Mouse (Mus musculus) kidney, adult 2 months (tissue): ENCODE results near the gene Fam78a. TPM values are rescaled to one million over a fixed set of nuclear protein-coding genes. Genes with fewer than 3 reads are reported as not detected.
A peak's percentile ranks its signal among the peaks of the same experiment; 100 is the strongest.

ENCODE experiments used
- DNase-seq: peaks from one replicate; pipeline ENCODE4 v3.0.0; 2021
- H3K27ac ChIP-seq: fragments of 200-500 bp; 2 replicates; pipeline ENCODE4 v1.5.1; 2012; ENCODE audit warnings: low read depth, low read length, control low read depth, inconsistent platforms; ENCODE audit not compliant: insufficient read depth
- H3K27me3 ChIP-seq: fragments of 200-500 bp; replicated peaks from 2 replicates; pipeline ENCODE4 v1.6.1; 2012; ENCODE audit warnings: mild to moderate bottlenecking, moderate library complexity, low read length, inconsistent platforms; ENCODE audit not compliant: control insufficient read depth, insufficient read depth
- H3K36me3 ChIP-seq: fragments of 200-500 bp; 2 replicates; pipeline ENCODE4 v1.6.1; 2012; ENCODE audit warnings: mild to moderate bottlenecking, moderate library complexity, low read length, inconsistent platforms; ENCODE audit not compliant: control insufficient read depth, insufficient read depth
- H3K4me1 ChIP-seq: fragments of 200-500 bp; 2 replicates; pipeline ENCODE4 v1.6.1; 2011; ENCODE audit warnings: low read length; ENCODE audit not compliant: control insufficient read depth, insufficient read depth
- H3K4me3 ChIP-seq: fragments of 200-500 bp; 2 replicates; pipeline ENCODE4 v1.5.1; 2011; ENCODE audit warnings: mild to moderate bottlenecking, low read depth, low read length, control low read depth; ENCODE audit not compliant: insufficient read depth
- CTCF ChIP-seq: fragments of 200-500 bp; conservative IDR thresholded peaks from 2 replicates; pipeline ENCODE4 v1.5.1; 2011; ENCODE audit warnings: low read depth, mild to moderate bottlenecking, control low read depth, low read length, moderate library complexity, mixed read lengths; ENCODE audit not compliant: insufficient read depth, insufficient read length
- POLR2A ChIP-seq: fragments of 200-500 bp; IDR thresholded peaks from one replicate; pipeline ENCODE4 v1.6.1; 2011; ENCODE audit warnings: low read depth, low read length, control low read depth
- WGBS: fragments of 180-500 bp; shearing (Covaris S2); methylation state at CpG from one replicate; pipeline ENCODE4 v1.1.7; 2018; 5-methylcytosine and 5-hydroxymethylcytosine counted together
- polyA plus RNA-seq: library from polyadenylated mRNA; depleted of rRNA; stranded (reverse); fragments of >200 nt; gene quantifications from 2 replicates; pipeline ENCODE4 v1.2.3, GENCODE M21; 2012

Gene Fam78a
- polyA plus RNA-seq, 1 experiment = 4.9 TPM

DNA sequence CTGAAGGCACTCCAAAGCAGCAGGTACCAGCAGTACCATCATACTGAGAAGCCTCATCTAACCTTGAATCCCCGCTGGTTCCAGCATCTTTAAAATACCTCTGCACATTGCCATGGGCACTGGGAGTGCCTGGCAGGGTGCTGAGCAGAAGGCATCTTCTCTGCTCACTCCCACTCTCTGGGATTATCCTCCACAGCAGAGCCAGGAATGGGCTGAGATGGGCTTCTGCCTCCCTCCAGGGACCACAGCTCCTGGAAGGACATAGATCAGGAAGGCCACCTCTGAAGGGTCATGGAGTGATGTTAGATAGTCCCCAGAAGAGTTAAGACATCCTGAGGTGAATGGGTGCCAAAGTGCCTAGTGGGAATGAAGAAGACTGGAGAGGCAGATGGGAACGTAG, 27.9 kb upstream of the Fam78a start:
- no peaks in the 10 kb centered on the region for H3K27me3 ChIP-seq
- no peaks in the 10 kb centered on the region for H3K4me1 ChIP-seq
- TF ChIP-seq POLR2A = no peak
- TF ChIP-seq CTCF = no peak
- no peak for DNase-seq
- H3K4me3 ChIP-seq = no peak overlapping the region
- H3K27ac ChIP-seq = no peak overlapping the region
- no peaks in the 10 kb centered on the region for H3K36me3 ChIP-seq
- 72% methylated on average over 2 of the region's 2 CpGs for WGBS

DNA sequence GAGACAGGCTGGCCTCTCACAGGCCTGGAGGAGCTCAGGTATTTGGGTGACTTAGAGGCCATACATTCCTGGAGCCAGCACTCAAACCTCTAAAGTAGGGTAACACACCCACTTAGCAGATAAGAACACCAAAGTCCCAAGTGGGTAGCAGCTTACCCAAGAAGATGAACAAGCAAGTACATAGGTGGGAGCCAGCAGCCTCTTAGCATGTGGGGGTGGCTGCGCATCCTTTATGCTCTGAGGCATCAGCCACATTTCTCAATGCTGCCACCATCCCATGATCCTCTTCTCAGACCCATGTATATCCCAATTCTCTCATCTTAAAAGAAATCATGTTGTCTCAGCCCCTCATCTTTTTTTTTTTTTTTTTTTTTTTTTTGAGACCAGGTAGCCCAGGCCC, 26.6 kb upstream of the Fam78a start:
- Histone ChIP-seq H3K36me3 (no peaks in the 10 kb centered on the region), H3K4me1 (no peaks in the 10 kb centered on the region)
- WGBS = 100% methylated on average over 1 of the region's 1 CpGs

DNA sequence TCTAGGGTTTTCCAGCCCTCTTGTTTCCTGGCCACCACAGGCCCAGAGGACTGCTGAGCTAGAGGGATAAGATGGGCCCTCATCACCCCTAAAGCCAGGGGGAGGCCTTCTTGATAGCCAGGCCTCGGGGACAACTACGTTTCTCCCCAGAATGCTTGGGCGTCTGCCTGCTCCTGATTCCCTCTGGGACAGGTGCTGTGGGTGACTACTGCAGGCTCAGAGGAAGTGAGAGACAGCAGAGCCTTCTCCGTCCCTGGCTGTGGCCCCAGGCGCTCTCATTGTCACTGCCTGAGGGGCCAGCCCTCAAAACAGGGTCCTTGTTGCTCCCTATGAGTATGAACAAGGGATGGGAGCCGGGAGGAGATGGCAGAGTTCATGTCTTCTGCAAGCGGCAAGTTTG, 21.3 kb upstream of the Fam78a start:
- Histone ChIP-seq H3K4me3 (no peak overlapping the region), H3K36me3 (no peaks in the 10 kb centered on the region), H3K27me3 (no peaks in the 10 kb centered on the region), H3K4me1 (no peaks in the 10 kb centered on the region), H3K27ac (no peak overlapping the region)
- no peak for DNase-seq
- no peak for TF ChIP-seq POLR2A
- no peak for TF ChIP-seq CTCF
- WGBS = 91% methylated on average over 7 of the region's 7 CpGs

More for the DNA sequence above, 26.6 kb upstream of the Fam78a start:
- no peak for DNase-seq
- Histone ChIP-seq H3K27me3 (no peaks in the 10 kb centered on the region), H3K27ac (no peak overlapping the region), H3K4me3 (no peak overlapping the region)
- TF ChIP-seq CTCF (no peak), POLR2A (no peak)

DNA sequence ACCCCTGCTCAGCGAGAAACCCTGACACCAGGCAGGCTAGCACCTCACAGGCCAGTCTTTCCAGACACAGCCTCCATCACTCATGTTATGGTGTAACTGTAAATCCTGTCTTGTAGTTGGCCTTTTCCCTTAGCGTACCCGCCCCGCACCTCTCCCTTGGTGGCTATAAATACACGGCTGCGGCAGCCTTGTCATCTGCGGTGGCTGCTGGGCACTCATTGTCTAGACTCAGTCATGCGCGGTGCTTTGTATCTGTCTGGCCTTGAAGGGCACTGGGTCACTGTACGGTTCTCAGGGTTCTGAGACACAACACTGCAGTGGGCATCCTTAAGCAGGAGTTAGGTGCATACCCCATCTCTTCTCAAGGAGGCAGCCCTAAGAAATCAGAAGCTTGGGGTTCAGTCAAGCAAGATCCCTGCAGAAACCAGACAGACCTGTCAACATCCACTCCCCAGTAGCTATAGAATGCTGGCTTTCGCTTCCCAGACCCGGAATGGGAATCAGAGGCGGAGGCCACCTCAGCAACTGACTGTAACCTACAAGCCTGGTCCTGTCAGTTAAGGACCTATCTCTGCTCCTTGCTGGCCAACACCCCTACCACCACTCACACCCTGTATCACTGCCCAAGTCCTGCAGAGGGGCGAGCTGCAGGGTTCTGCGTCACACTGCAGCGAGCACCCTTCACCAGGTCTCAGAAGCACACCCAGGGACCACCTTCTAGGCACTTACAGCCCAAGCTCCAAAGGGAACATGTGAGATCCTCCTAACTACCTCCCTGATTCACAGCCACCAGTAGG, 20.7 kb upstream of the Fam78a start:
- no peak for DNase-seq
- no peak overlapping the region for H3K27ac ChIP-seq

DNA sequence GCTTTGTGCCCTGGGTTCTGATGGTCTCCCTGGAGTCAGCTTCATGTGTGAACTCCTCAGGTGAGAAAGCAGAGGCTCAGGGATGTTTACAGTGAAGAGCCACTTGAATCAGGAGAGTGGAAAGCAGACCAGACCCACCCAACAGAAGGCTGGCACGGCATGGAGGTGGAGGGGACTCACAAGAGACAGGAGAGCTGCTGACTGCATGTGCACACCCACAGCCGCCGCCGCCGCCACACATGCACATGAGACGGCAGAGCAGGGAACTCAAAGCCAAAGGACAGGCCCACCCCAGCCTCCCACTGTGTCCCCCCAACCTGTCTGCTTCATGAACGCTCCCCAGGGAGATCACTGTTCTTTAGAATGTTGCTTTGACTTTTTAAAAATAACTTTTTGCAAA, 19.5 kb upstream of the Fam78a start:
- Histone ChIP-seq H3K27ac (no peak overlapping the region), H3K4me1 (no peaks in the 10 kb centered on the region), H3K27me3 (no peaks in the 10 kb centered on the region), H3K36me3 (no peaks in the 10 kb centered on the region), H3K4me3 (no peak overlapping the region)
- DNase-seq = no peak
- no peak for TF ChIP-seq POLR2A
- no peak for TF ChIP-seq CTCF
- WGBS = 92% methylated on average over 7 of the region's 7 CpGs

More for the DNA sequence above, 20.7 kb upstream of the Fam78a start:
- no peaks in the 10 kb centered on the region for H3K4me1 ChIP-seq
- 64% methylated on average over 16 of the region's 16 CpGs for WGBS
- H3K4me3 ChIP-seq = no peak overlapping the region
- H3K36me3 ChIP-seq = no peaks in the 10 kb centered on the region
- TF ChIP-seq CTCF (no peak), POLR2A (no peak)
- H3K27me3 ChIP-seq = no peaks in the 10 kb centered on the region

DNA sequence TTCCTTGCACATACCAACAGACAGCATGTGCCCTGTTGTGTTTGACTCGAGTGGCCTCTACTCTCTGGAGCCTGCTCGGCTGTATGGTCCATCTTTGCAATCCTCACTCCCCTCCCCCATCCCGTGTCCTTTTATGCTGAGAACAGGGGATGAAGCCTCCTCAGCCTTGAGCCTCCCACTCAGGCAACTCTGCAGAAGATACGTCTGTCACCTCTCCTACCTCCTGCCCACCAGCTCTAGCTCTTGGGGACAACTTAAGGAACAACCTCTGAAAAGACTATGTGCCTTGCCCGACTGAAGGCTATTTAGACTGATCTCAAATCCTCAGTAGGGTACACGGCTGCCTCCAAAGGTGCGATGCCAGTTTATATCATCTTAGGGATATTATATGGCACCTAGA, 18.9 kb upstream of the Fam78a start:
- Histone ChIP-seq H3K27ac (no peak overlapping the region), H3K27me3 (no peaks in the 10 kb centered on the region), H3K36me3 (no peaks in the 10 kb centered on the region), H3K4me3 (no peak overlapping the region), H3K4me1 (no peaks in the 10 kb centered on the region)
- no peak for DNase-seq
- WGBS = 76% methylated on average over 7 of the region's 7 CpGs
- TF ChIP-seq POLR2A = no peak
- TF ChIP-seq CTCF = no peak

DNA sequence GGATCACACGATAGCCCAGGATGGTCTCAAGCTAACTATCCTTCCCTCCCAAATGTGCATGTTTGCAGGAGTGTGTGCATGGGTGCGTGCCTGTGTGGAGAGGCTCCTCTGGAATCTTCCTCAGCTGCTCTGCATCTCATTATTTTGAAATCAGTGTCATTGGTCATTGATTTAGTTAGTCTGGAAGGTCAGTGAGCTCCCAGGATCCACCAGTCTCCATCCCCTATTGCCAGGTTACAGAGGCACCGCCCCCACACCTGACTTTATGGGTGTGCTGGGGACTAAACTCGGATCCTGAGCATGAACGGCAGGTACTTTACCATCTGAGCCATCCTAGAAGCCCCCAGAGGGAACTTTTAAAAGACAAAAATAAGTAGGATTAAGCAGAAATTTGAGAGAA, 18.3 kb upstream of the Fam78a start:
- Histone ChIP-seq H3K4me1 (no peaks in the 10 kb centered on the region), H3K4me3 (no peak overlapping the region), H3K36me3 (no peaks in the 10 kb centered on the region), H3K27ac (no peak overlapping the region), H3K27me3 (no peaks in the 10 kb centered on the region)
- DNase-seq = no peak
- WGBS = 57% methylated on average over 5 of the region's 5 CpGs
- TF ChIP-seq POLR2A = no peak
- no peak for TF ChIP-seq CTCF

DNA sequence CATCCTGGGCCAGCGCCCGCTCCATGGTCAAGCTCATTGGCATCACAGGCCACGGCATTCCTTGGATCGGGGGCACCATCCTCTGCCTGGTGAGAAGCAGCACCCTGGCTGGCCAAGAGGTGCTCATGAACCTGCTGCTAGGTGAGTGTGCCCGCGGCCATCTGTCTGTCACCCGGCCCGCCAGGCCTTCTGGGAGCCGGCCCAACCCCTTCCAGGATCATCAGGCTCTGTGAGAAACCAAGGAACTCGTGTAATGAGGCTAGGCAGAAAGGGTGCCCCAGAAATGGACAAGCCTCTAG, 11.4 kb upstream of the Fam78a start:
- peak overlapping the region; percentile 54; the same call in 1 of the 2 replicates for H3K4me3 ChIP-seq
- no peaks in the 10 kb centered on the region; the same call in 1 of the 2 replicates for H3K4me1 ChIP-seq
- no peaks in the 10 kb centered on the region for H3K36me3 ChIP-seq
- TF ChIP-seq POLR2A (no peak), CTCF (no peak)
- no peaks in the 10 kb centered on the region for H3K27me3 ChIP-seq
- 84% methylated on average over 10 of the region's 10 CpGs for WGBS
- no peak overlapping the region for H3K27ac ChIP-seq
- DNase-seq = no peak
